Mouse (Mus musculus) liver, postnatal 0 days (tissue): Measurements from ENCODE around the gene Slc30a4. TPM values are rescaled to one million over a fixed set of nuclear protein-coding genes. Genes with fewer than 3 reads are reported as not detected.

Experiments
- ATAC-seq: fragments of 200-750 bp; cut with Nextera tagmentation; 2 replicates; pipeline ENCODE4 v1.8.0; 2017; ENCODE audit warnings: mild to moderate bottlenecking, moderate library complexity
- DNase-seq: peaks from one replicate; pipeline ENCODE4 v3.0.0-alpha.2; 2016
- H3K27ac ChIP-seq: fragments of 300-500 bp; sonication (generic); 2 replicates; pipeline ENCODE4 v1.5.1; 2014; ENCODE audit warnings: antibody characterized with exemption, moderate library complexity, mild to moderate bottlenecking, low read depth
- H3K27me3 ChIP-seq: fragments of 300-500 bp; sonication (generic); 2 replicates; pipeline ENCODE4 v1.6.1; 2014; ENCODE audit warnings: low read length, control low read depth, mixed read lengths; ENCODE audit not compliant: insufficient read depth
- H3K36me3 ChIP-seq: fragments of 300-500 bp; sonication (generic); replicated peaks from 2 replicates; pipeline ENCODE4 v1.6.1; 2014; ENCODE audit warnings: mild to moderate bottlenecking, control low read depth, low read length, moderate library complexity, mixed read lengths; ENCODE audit not compliant: insufficient read depth
- H3K4me1 ChIP-seq: fragments of 300-500 bp; sonication (generic); 2 replicates; pipeline ENCODE4 v1.6.1; 2014; ENCODE audit warnings: antibody characterized with exemption, mild to moderate bottlenecking, control low read depth; ENCODE audit not compliant: insufficient read depth
- H3K4me2 ChIP-seq: fragments of 300-500 bp; sonication (generic); 2 replicates; pipeline ENCODE4 v1.6.1; 2014; ENCODE audit warnings: low read depth, mild to moderate bottlenecking, low read length, moderate library complexity, mixed read lengths
- H3K4me3 ChIP-seq: fragments of 300-500 bp; sonication (generic); 2 replicates; pipeline ENCODE4 v1.5.1; 2014; ENCODE audit warnings: low read depth, low read length
- H3K9ac ChIP-seq: fragments of 300-500 bp; sonication (generic); replicated peaks from 2 replicates; pipeline ENCODE4 v1.6.1; 2014; ENCODE audit warnings: mild to moderate bottlenecking, moderate library complexity
- H3K9me3 ChIP-seq: fragments of 300-500 bp; sonication (generic); 2 replicates; pipeline ENCODE4 v1.6.1; 2016; ENCODE audit warnings: mild to moderate bottlenecking, control low read depth, low read length, mixed read lengths
- CTCF ChIP-seq: sonication (generic); IDR thresholded peaks from 2 replicates; pipeline ENCODE4 v1.5.1; 2016; ENCODE audit warnings: antibody characterized with exemption, low read depth
- EP300 ChIP-seq: IDR thresholded peaks from 2 replicates; pipeline ENCODE4 v1.6.1; 2016; ENCODE audit warnings: antibody characterized with exemption, low read depth, mild to moderate bottlenecking
- WGBS: fragments of 180-500 bp; shearing (Covaris S2); extraction: QIAGEN DNeasy Blood & Tissue Kit; methylation state at CpG from one replicate; pipeline ENCODE4 v1.1.7; 2014; ENCODE audit not compliant: insufficient replicate concordance; 5-methylcytosine and 5-hydroxymethylcytosine counted together
- microRNA counts: library from miRNA; unstranded; fragments of <30 nt; microRNA quantifications from one replicate; lab custom pipeline; 2015
- microRNA-seq: library from miRNA; unstranded; fragments of <30 nt; microRNA quantifications from one replicate; pipeline ENCODE4, GENCODE M21; 2016
- polyA plus RNA-seq: library from polyadenylated mRNA; unstranded; fragments of >200 nt; fragmentation: Nextera tagmentation; extraction: Ambion mirVana; gene quantifications from 2 replicates; pipeline ENCODE4 v1.2.1, GENCODE M21; 2015

The Slc30a4 gene
- polyA plus RNA-seq, 1 experiment from 2014 or later, result 1.7 TPM

- Histone ChIP-seq H3K27ac (no peak within 1 kb of the TSS), H3K9ac (no peak within 1 kb of the TSS), H3K9me3 (no peaks in the 10 kb centered on the region), H3K4me2 (peak within 1 kb of the TSS; percentile 62), H3K27me3 (peaks cover 13% of the 10 kb centered on the region; the same call in 1 of the 2 replicates), H3K36me3 (peaks cover 9% of the 10 kb centered on the region; the same call in 1 of the 2 replicates), H3K4me1 (peaks cover 1% of the 10 kb centered on the region), H3K4me3 (peak within 1 kb of the TSS; percentile 42)
- 53% methylated on average over 3 of the region's 3 CpGs for WGBS
- no peak for ATAC-seq
- DNase-seq, result no peak
- TF ChIP-seq EP300, result no peak
- TF ChIP-seq CTCF, result no peak
Measured at GRCm38 (mm10) chr2:122636686-122637085, 65.8 kb downstream of the Slc30a4 start, which contains the start of gene AA467197. Gene AA467197, plus strand, starts transcription at chr2:122636986.

MicroRNAs within 50 kb of the gene (microRNA counts, 519-probe panel; counts per million panel counts)
- not detected for microRNA mmu-miR-147 (lab: Ali Mortazavi, UCI)

Small RNAs within 50 kb of the gene (microRNA-seq; reads per million reads assigned to microRNA genes)
- 40.5 reads per million, percentile 34 among the genes with 10 or more reads in this experiment for gene Mir147

Other genes with a start within 250 kb of the Slc30a4 start
- gene Gm14085, start 217.7 kb downstream of the Slc30a4 start, polyA plus RNA-seq, result 0.05 TPM in 1 of 2 replicates, not detected in the other
- 28.0 and 30.6 TPM in 2 replicates for gene Gatm, start 91.4 kb downstream of the Slc30a4 start, polyA plus RNA-seq
- 6.0 and 6.8 TPM in 2 replicates for gene AA467197, start 65.7 kb downstream of the Slc30a4 start, polyA plus RNA-seq
- 12.6 and 13.4 TPM in 2 replicates for gene Bloc1s6, start 35.8 kb upstream of the Slc30a4 start, polyA plus RNA-seq
- gene Sqor, start 62.6 kb upstream of the Slc30a4 start, polyA plus RNA-seq, result 14.6 and 15.4 TPM in 2 replicates